Mouse (Mus musculus) midbrain, postnatal 0 days (tissue): Measurements from ENCODE around the gene Cers1. TPM values are rescaled to one million over a fixed set of nuclear protein-coding genes. Genes with fewer than 3 reads are reported as not detected.

Experiments used
- ATAC-seq: fragments of 200-750 bp; cut with Nextera tagmentation; 2 replicates; pipeline ENCODE4 v1.8.0; 2017; ENCODE audit warnings: moderate number of reproducible peaks, mild to moderate bottlenecking, moderate TSS enrichment, moderate library complexity; ENCODE audit not compliant: low FRiP score
- DNase-seq: peaks from one replicate; pipeline ENCODE4 v3.0.0-alpha.2; 2015; ENCODE audit warnings: low spot score
- H3K27ac ChIP-seq: fragments of 300-500 bp; sonication (generic); 2 replicates; pipeline ENCODE4 v1.5.1; 2014; ENCODE audit warnings: low read depth, mild to moderate bottlenecking, low read length, mixed read lengths
- H3K27me3 ChIP-seq: fragments of 300-500 bp; sonication (generic); 2 replicates; pipeline ENCODE4 v1.6.1; 2014; ENCODE audit warnings: low read length, control low read depth, mixed read lengths; ENCODE audit not compliant: insufficient read depth
- H3K36me3 ChIP-seq: fragments of 300-500 bp; sonication (generic); 2 replicates; pipeline ENCODE4 v1.6.1; 2014; ENCODE audit warnings: low read length, control low read depth, mixed read lengths; ENCODE audit not compliant: insufficient read depth
- H3K4me1 ChIP-seq: fragments of 300-500 bp; sonication (generic); 2 replicates; pipeline ENCODE4 v1.6.1; 2014; ENCODE audit warnings: mild to moderate bottlenecking, control low read depth, antibody characterized with exemption, low read length, mixed read lengths; ENCODE audit not compliant: insufficient read depth
- H3K4me2 ChIP-seq: fragments of 300-500 bp; sonication (generic); 2 replicates; pipeline ENCODE4 v1.6.1; 2014; ENCODE audit warnings: low read depth, mild to moderate bottlenecking, low read length, mixed read lengths; ENCODE audit not compliant: poor library complexity, severe bottlenecking
- H3K4me3 ChIP-seq: fragments of 300-500 bp; sonication (generic); 2 replicates; pipeline ENCODE4 v1.5.1; 2014; ENCODE audit warnings: low read depth, mild to moderate bottlenecking, low read length, moderate library complexity
- H3K9ac ChIP-seq: fragments of 300-500 bp; sonication (generic); replicated peaks from 2 replicates; pipeline ENCODE4 v1.6.1; 2014; ENCODE audit warnings: mild to moderate bottlenecking, low read length, moderate library complexity, mixed read lengths; ENCODE audit not compliant: poor library complexity, severe bottlenecking
- H3K9me3 ChIP-seq: fragments of 300-500 bp; sonication (generic); 2 replicates; pipeline ENCODE4 v1.6.1; 2016; ENCODE audit warnings: low read length, control low read depth
- CTCF ChIP-seq: IDR thresholded peaks from 2 replicates; pipeline ENCODE4 v1.5.1; 2016; ENCODE audit warnings: antibody characterized with exemption, mild to moderate bottlenecking
- WGBS: fragments of 180-500 bp; shearing (Covaris S2); extraction: QIAGEN DNeasy Blood & Tissue Kit; methylation state at CpG from one replicate; pipeline ENCODE4 v1.1.7; 2014; 5-methylcytosine and 5-hydroxymethylcytosine counted together
- polyA plus RNA-seq: library from polyadenylated mRNA; unstranded; fragments of >200 nt; fragmentation: Nextera tagmentation; extraction: Ambion mirVana; gene quantifications from 2 replicates; pipeline ENCODE4 v1.2.1, GENCODE M21; 2015
- total RNA-seq: library from RNA; depleted of rRNA; stranded (reverse); fragments of >200 nt; gene quantifications from 2 replicates; pipeline ENCODE4 v1.2.3, GENCODE M21; 2014

Cers1 gene
- total and polyA plus RNA-seq, 2 experiments from 2014 or later: 47.9 to 86.5 TPM

DNA sequence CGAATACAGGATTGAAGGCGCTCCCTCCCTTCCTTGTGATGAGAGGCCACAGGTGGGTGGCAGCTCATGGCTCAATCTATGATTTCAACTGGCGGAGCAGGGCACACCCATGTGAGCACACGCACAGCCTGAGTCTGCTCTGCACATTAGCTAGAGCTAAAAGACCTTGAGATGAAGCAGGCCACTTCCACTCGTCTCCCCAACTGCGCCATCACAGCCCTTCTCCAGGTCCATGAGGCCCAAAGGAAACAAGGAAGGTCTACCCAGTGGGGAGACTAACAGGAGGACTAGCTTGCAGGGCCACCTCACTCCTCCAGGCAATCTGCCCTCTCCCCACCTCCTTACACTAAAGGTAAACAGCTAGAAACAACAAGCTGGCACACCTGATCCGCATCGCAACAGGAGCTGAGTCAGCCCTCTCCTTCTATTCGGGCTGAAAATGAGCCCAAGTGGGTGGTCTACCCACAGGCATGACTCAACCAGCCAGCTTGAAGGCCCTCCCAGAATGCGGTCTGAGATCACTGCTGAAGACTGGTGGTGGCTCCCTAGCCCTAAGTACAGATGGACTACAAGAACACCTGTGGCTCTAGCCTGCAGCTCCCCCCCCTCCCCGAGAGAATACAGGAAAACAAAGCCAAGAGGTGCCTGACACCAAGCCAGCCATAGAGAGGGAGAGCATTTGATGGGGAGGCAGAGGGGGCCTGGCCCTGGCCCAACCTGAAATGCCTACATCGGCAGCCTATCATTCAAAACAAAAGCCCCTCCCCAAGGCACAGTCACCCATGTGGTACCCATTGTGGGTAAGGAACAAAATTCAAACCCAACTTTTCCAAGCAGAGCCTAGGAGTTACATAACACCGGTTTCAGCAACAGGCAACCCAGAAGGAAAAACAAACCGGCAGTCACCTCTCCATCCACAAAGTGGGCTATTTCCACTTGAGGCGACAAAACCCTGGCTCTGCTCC, 35.7 kb downstream of the Cers1 start:
- Histone ChIP-seq H3K27me3 (no peaks in the 10 kb centered on the region), H3K4me1 (peaks cover 16% of the 10 kb centered on the region), H3K9me3 (no peaks in the 10 kb centered on the region), H3K9ac (peak overlapping the region; percentile 93), H3K36me3 (peaks cover 9% of the 10 kb centered on the region), H3K4me2 (peak overlapping the region; percentile 98), H3K27ac (no peak overlapping the region), H3K4me3 (peak overlapping the region; percentile 100)
- no peak for TF ChIP-seq CTCF
- 57% methylated on average over 15 of the region's 15 CpGs for WGBS
- DNase-seq (peak; percentile 15), ATAC-seq (no peak)

DNA sequence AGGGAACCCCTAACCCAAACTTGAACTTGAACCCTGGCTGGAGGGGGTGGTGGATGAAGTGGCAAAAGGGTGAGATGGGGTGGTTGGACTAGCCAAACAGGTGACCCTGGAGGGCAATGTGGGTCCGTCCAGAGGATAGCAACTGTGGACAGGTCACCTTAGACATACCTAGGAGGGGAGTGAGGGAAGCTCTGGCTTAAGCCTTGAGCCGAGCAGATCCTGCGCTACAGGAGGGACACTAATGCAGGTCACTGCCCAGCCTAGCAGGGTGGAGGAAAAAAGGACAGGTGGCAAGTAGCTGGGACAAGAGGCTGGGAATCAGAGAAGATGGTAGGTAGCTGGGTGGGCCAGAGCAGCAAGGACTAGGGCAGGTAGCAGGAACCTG, 36.4 kb downstream of the Cers1 start:
- Histone ChIP-seq H3K4me2 (peak overlapping the region; percentile 98), H3K9ac (peak overlapping the region; percentile 93), H3K9me3 (no peaks in the 10 kb centered on the region), H3K4me3 (peak overlapping the region; percentile 100), H3K27me3 (no peaks in the 10 kb centered on the region), H3K4me1 (peaks cover 16% of the 10 kb centered on the region), H3K27ac (no peak overlapping the region), H3K36me3 (peaks cover 9% of the 10 kb centered on the region)
- no peak for TF ChIP-seq CTCF
- 27% methylated on average over 3 of the region's 3 CpGs for WGBS
- ATAC-seq (no peak), DNase-seq (no peak)

DNA sequence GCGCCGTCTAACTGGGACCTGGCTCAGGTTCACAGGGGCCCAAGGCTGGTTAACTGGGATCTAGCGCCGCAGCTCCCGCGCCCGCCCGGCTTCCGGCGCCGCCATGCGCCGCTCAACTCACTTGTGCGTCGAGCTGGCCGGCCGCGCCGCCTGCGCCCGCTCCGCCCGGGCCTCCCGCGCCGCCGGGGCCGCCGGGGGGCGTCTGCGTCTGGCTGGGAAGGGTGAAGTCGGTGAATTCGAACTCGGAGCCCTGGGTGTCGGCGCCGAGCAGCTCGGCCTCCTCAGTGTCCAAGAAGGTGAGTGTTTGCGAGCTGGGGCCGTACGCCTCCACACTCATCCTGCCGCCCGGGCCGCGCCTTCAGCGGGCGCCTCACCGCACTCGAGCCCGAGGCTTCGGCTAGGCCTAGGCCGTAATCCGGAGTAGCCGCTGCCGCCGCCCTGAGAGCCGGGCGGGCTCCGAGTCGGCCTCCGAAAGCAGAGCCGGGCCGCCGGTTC, 37.1 kb downstream of the Cers1 start:
- H3K27me3 ChIP-seq: no peaks in the 10 kb centered on the region
- H3K4me2 ChIP-seq: peak overlapping the region; percentile 98
- H3K27ac ChIP-seq: peak overlapping the region; percentile 86
- 0% methylated on average over 37 of the region's 64 CpGs for WGBS
- H3K9ac ChIP-seq: peak overlapping the region; percentile 93
- H3K36me3 ChIP-seq: peaks cover 9% of the 10 kb centered on the region
- TF ChIP-seq CTCF: no peak
- DNase-seq (no peak), ATAC-seq (peak; percentile 42)
- no peaks in the 10 kb centered on the region for H3K9me3 ChIP-seq
- peaks cover 16% of the 10 kb centered on the region for H3K4me1 ChIP-seq
- peak overlapping the region; percentile 100 for H3K4me3 ChIP-seq

DNA sequence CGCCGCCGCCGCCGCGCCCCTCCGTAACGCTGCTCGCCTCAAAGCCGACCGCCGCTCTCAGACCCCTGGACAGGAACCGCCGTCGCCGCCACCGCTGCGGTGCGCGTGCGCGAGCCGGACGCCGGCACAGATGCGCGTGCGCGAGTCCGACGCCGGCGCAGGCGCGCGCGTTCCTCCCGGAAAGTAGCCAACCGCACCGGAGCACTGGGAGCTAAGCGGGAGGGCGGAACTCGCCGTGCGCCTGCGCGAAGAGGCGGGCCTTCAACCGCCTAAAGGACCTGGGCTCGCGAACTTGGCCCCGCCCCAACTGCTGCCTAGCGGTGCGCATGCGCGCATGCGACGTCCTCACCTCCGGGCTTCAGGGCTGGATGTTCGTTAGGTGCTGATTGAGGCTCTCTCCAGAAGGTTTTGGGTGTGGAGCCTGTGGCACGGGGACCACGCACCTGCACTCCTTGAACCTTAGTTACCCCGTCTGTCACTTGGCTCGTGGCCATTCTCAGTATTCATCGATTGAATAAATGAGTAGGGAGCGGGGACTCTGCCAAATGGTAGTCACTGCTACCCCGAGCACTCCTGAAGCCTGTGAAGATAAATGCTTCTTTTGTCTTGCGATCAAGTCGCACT, 37.7 kb downstream of the Cers1 start, which contains the start of gene Upf1:
Gene Upf1, minus strand, starts transcription at position 85 of the 624 bp plus-strand sequence.
- DNase-seq: peak; percentile 98
- peak; percentile 91 for ATAC-seq
- peaks cover 16% of the 10 kb centered on the region for H3K4me1 ChIP-seq
- H3K9ac ChIP-seq: peak within 1 kb of the TSS; percentile 93
- TF ChIP-seq CTCF: no peak
- H3K27me3 ChIP-seq: no peaks in the 10 kb centered on the region
- peak within 1 kb of the TSS; percentile 98 for H3K4me2 ChIP-seq
- peak within 1 kb of the TSS; percentile 86 for H3K27ac ChIP-seq
- H3K4me3 ChIP-seq: peak within 1 kb of the TSS; percentile 100
- under 1% methylated on average over 58 of the region's 69 CpGs for WGBS
- H3K9me3 ChIP-seq: no peaks in the 10 kb centered on the region
- peaks cover 9% of the 10 kb centered on the region for H3K36me3 ChIP-seq

DNA sequence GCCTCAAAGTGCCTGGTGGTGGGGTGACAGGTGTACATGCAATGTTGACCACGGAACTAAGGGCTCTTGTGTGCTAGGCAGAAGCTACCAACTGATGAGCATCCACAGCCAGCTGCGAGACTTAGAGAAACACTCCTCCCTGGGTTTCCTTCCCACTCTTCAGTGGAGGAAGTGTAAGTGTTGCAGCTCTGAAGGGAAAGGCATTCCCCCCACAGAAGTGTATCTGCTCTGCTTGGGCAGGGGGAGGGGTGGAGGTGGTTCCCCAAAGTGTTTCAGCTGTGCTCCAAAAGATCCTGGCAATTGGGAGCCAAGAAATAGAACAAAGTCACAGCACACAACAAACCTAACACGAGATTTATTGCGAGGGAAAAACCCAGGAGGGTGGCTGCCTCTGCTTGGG, 38.4 kb downstream of the Cers1 start:
- Histone ChIP-seq H3K9me3 (no peaks in the 10 kb centered on the region), H3K4me1 (peaks cover 16% of the 10 kb centered on the region), H3K4me3 (peak overlapping the region; percentile 100), H3K9ac (peak overlapping the region; percentile 67), H3K4me2 (peak overlapping the region; percentile 98), H3K36me3 (peaks cover 5% of the 10 kb centered on the region; the same call in 1 of the 2 replicates), H3K27me3 (no peaks in the 10 kb centered on the region), H3K27ac (peak overlapping the region; percentile 84)
- no peak for TF ChIP-seq CTCF
- WGBS: 71% methylated on average over 4 of the region's 4 CpGs
- no peak; the same call in 1 of the 2 replicates for ATAC-seq
- DNase-seq: no peak
